Mouse (Mus musculus): Measurements from ENCODE around the gene Fgf3. TPM values are rescaled to one million over a fixed set of nuclear protein-coding genes. Genes with fewer than 3 reads are reported as not detected.

Fgf3 gene
- polyA plus RNA-seq (2015; fragmentation: Nextera tagmentation; extraction: Ambion mirVana): 0.28 and 1.2 TPM in 2 replicates

GRCm38 (mm10) chr7:144837891-144838488 lies at the start of gene Fgf3:
TSS of gene Fgf3 (plus strand) at chr7:144838083.
- Histone ChIP-seq H3K27me3 (replicated peaks) (peaks cover 73% of the 10 kb centered on the region), H3K36me3 (no peaks in the 10 kb centered on the region), H3K9me3 (replicated peaks) (no peaks in the 10 kb centered on the region), H3K9ac (replicated peaks) (peak within 1 kb of the TSS; percentile 36), H3K27ac (replicated peaks) (no peak within 1 kb of the TSS), H3K4me3 (replicated peaks) (peak within 1 kb of the TSS; percentile 47), H3K4me2 (peak within 1 kb of the TSS; percentile 83), H3K4me1 (peaks cover 21% of the 10 kb centered on the region)
- no peak; the same call in 1 of the 2 replicates for ATAC-seq (ENCODE audit: low FRiP score)
- WGBS: 2% methylated on average over 42 of the region's 43 CpGs

GRCm38 (mm10) chr7:144788631-144789030 lies 49.3 kb upstream of the Fgf3 start:
- Histone ChIP-seq H3K4me3 (replicated peaks) (no peak overlapping the region), H3K27me3 (replicated peaks) (peaks cover 2% of the 10 kb centered on the region; the same call in 1 of the 2 replicates), H3K9me3 (replicated peaks) (no peaks in the 10 kb centered on the region), H3K36me3 (no peaks in the 10 kb centered on the region), H3K4me2 (no peak overlapping the region), H3K27ac (replicated peaks) (no peak overlapping the region), H3K4me1 (no peaks in the 10 kb centered on the region), H3K9ac (replicated peaks) (no peak overlapping the region)
- 50% methylated on average over 4 of the region's 4 CpGs for WGBS
- ATAC-seq (ENCODE audit: low FRiP score): no peak

GRCm38 (mm10) chr7:144789601-144790556 lies 48.0 kb upstream of the Fgf3 start:
- 48% methylated on average over 36 of the region's 36 CpGs for WGBS
- Histone ChIP-seq H3K36me3 (no peaks in the 10 kb centered on the region), H3K27me3 (replicated peaks) (peaks cover 3% of the 10 kb centered on the region; the same call in 1 of the 2 replicates), H3K4me3 (replicated peaks) (peak overlapping the region; percentile 30), H3K9me3 (replicated peaks) (no peaks in the 10 kb centered on the region), H3K4me1 (no peaks in the 10 kb centered on the region), H3K4me2 (peak overlapping the region; percentile 54), H3K27ac (replicated peaks) (no peak overlapping the region), H3K9ac (replicated peaks) (no peak overlapping the region)
- peak; percentile 35; the same call in 1 of the 2 replicates for ATAC-seq (ENCODE audit: low FRiP score)

GRCm38 (mm10) chr7:144791426-144791825 lies 46.5 kb upstream of the Fgf3 start:
- Histone ChIP-seq H3K9me3 (replicated peaks) (no peaks in the 10 kb centered on the region), H3K27me3 (replicated peaks) (peaks cover 3% of the 10 kb centered on the region; the same call in 1 of the 2 replicates), H3K4me3 (replicated peaks) (no peak overlapping the region), H3K4me1 (no peaks in the 10 kb centered on the region), H3K36me3 (no peaks in the 10 kb centered on the region), H3K4me2 (no peak overlapping the region), H3K27ac (replicated peaks) (no peak overlapping the region), H3K9ac (replicated peaks) (no peak overlapping the region)
- ATAC-seq (ENCODE audit: low FRiP score): no peak
- 92% methylated on average over 7 of the region's 7 CpGs for WGBS

- H3K4me2 ChIP-seq: no peak overlapping the region
- 0 out of 2 replicates have a peak, but pooled peaks cover 5% of the 10 kb centered on the region for H3K4me1 ChIP-seq
- H3K36me3 ChIP-seq: no peaks in the 10 kb centered on the region
- no peaks in the 10 kb centered on the region for H3K9me3 ChIP-seq (replicated peaks)
- H3K4me3 ChIP-seq (replicated peaks): no peak overlapping the region
- no peak overlapping the region for H3K9ac ChIP-seq (replicated peaks)
- peaks cover 3% of the 10 kb centered on the region; the same call in 1 of the 2 replicates for H3K27me3 ChIP-seq (replicated peaks)
- ATAC-seq (ENCODE audit: low FRiP score): no peak
- 83% methylated on average over 10 of the region's 10 CpGs for WGBS
- H3K27ac ChIP-seq (replicated peaks): no peak overlapping the region
These were observed 44.6 kb upstream of the Fgf3 start for GRCm38 (mm10) chr7:144793296-144793695.

GRCm38 (mm10) chr7:144795976-144796474 lies 41.9 kb upstream of the Fgf3 start:
- no peaks in the 10 kb centered on the region for H3K9me3 ChIP-seq (replicated peaks)
- H3K9ac ChIP-seq (replicated peaks): no peak overlapping the region
- peaks cover 3% of the 10 kb centered on the region; the same call in 1 of the 2 replicates for H3K27me3 ChIP-seq (replicated peaks)
- WGBS: 79% methylated on average over 9 of the region's 9 CpGs
- no peaks in the 10 kb centered on the region for H3K36me3 ChIP-seq
- H3K4me1 ChIP-seq: 0 out of 2 replicates have a peak, but pooled peaks cover 5% of the 10 kb centered on the region
- ATAC-seq (ENCODE audit: low FRiP score): no peak
- no peak overlapping the region for H3K4me3 ChIP-seq (replicated peaks)
- no peak overlapping the region for H3K4me2 ChIP-seq
- no peak overlapping the region for H3K27ac ChIP-seq (replicated peaks)

GRCm38 (mm10) chr7:144796986-144797735 lies 40.7 kb upstream of the Fgf3 start:
- Histone ChIP-seq H3K27ac (replicated peaks) (no peak overlapping the region), H3K4me3 (replicated peaks) (no peak overlapping the region)
- no peak for ATAC-seq (ENCODE audit: low FRiP score)

GRCm38 (mm10) chr7:144798471-144798870 lies 39.4 kb upstream of the Fgf3 start:
- H3K9me3 ChIP-seq (replicated peaks): no peaks in the 10 kb centered on the region
- no peak overlapping the region for H3K27ac ChIP-seq (replicated peaks)
- no peak overlapping the region for H3K4me2 ChIP-seq
- no peak overlapping the region for H3K9ac ChIP-seq (replicated peaks)
- 56% methylated on average over 1 of the region's 1 CpGs for WGBS
- 0 out of 2 replicates have a peak, but pooled peaks cover 5% of the 10 kb centered on the region for H3K4me1 ChIP-seq
- no peak overlapping the region for H3K4me3 ChIP-seq (replicated peaks)
- no peaks in the 10 kb centered on the region for H3K36me3 ChIP-seq
- peak; percentile 65; the same call in 1 of the 2 replicates for ATAC-seq (ENCODE audit: low FRiP score)
- H3K27me3 ChIP-seq (replicated peaks): peaks cover 3% of the 10 kb centered on the region; the same call in 1 of the 2 replicates

More at GRCm38 (mm10) chr7:144796986-144797735, 40.7 kb upstream of the Fgf3 start:
- Histone ChIP-seq H3K36me3 (no peaks in the 10 kb centered on the region), H3K9ac (replicated peaks) (no peak overlapping the region), H3K4me2 (no peak overlapping the region), H3K9me3 (replicated peaks) (no peaks in the 10 kb centered on the region), H3K4me1 (0 out of 2 replicates have a peak, but pooled peaks cover 5% of the 10 kb centered on the region), H3K27me3 (replicated peaks) (peaks cover 3% of the 10 kb centered on the region; the same call in 1 of the 2 replicates)
- WGBS: 49% methylated on average over 17 of the region's 17 CpGs

- no peak for ATAC-seq (ENCODE audit: low FRiP score)
- H3K4me1 ChIP-seq: no peaks in the 10 kb centered on the region
- WGBS: 66% methylated on average over 6 of the region's 6 CpGs
These were observed 30.8 kb upstream of the Fgf3 start for GRCm38 (mm10) chr7:144807036-144807435.

GRCm38 (mm10) chr7:144807976-144808577 lies 29.8 kb upstream of the Fgf3 start:
- Histone ChIP-seq H3K4me2 (no peak overlapping the region), H3K27ac (replicated peaks) (no peak overlapping the region), H3K36me3 (no peaks in the 10 kb centered on the region), H3K4me3 (replicated peaks) (no peak overlapping the region), H3K27me3 (replicated peaks) (no peaks in the 10 kb centered on the region), H3K4me1 (no peaks in the 10 kb centered on the region), H3K9me3 (replicated peaks) (no peaks in the 10 kb centered on the region), H3K9ac (replicated peaks) (no peak overlapping the region)
- ATAC-seq (ENCODE audit: low FRiP score): no peak
- WGBS: 78% methylated on average over 4 of the region's 4 CpGs

More at GRCm38 (mm10) chr7:144807036-144807435, 30.8 kb upstream of the Fgf3 start:
- H3K4me3 ChIP-seq (replicated peaks): no peak overlapping the region
- H3K9ac ChIP-seq (replicated peaks): no peak overlapping the region
- H3K27ac ChIP-seq (replicated peaks): no peak overlapping the region
- no peaks in the 10 kb centered on the region for H3K9me3 ChIP-seq (replicated peaks)
- no peaks in the 10 kb centered on the region for H3K27me3 ChIP-seq (replicated peaks)
- H3K36me3 ChIP-seq: no peaks in the 10 kb centered on the region
- no peak overlapping the region for H3K4me2 ChIP-seq
